21 mouse cellular contexts compared by ENCODE assay signal in the genomic region with DNA sequence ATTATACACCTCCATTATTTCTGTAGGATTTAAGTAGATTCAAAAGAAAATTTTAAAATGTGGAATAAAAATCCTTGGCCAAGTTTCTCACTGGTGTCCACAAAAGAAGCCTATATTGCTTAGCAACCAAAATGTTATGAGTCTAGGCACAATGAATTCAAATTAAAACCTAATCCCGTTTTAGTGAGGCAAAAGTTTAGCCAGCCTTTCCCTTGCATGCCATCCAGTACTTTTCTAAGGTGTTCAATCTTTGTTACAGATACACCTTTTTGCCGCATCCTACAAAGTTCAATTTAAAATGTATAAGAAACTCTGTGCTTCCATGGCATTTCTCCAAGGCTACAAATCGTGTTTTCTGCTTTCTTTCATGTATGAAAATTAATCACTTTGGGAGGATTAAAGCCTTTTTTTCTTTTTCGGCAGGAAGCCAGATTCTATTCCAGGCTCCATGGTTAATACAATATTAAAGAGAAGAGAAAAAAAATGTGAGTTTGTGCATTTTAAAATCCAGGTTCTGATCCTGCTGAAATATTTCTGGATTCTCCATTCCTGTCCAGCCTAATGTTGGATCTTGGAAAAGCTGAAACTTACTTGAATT.
A peak's percentile ranks its signal among the peaks of the same experiment; 100 is the strongest.
DNase-seq lines count a peak whose midpoint lies in the region; ATAC-seq and TF ChIP-seq lines count a peak whose summit lies in the region.
"Had no signal": no experiment of that assay in that cellular context is flagged by ENCODE, and none has a peak within 500 bp of the region (broad histone marks: within the 10 kb centered on the region; RNA-seq: fewer than 3 reads in every experiment).

No protein-coding gene starts in this region.

- H3K4me1 ChIP-seq in forebrain, postnatal 0 days (ENCODE audit: insufficient read depth), result no peaks in the 10 kb centered on the region
- no peaks in the 10 kb centered on the region for H3K4me1 ChIP-seq in forebrain, embryonic 10.5 days
- H3K4me1 ChIP-seq in midbrain, embryonic 11.5 days (ENCODE audit: control insufficient read depth, insufficient read depth, low read length), result no peaks in the 10 kb centered on the region
- H3K4me1 ChIP-seq in midbrain, embryonic 10.5 days, result peaks cover 7% of the 10 kb centered on the region; the same call in 1 of the 2 replicates
- H3K4me1 ChIP-seq: heart, embryonic 15.5 days; hindbrain, embryonic 15.5 days had no signal

- H3K4me3 ChIP-seq in forebrain, postnatal 0 days (ENCODE audit: low read depth, low read length), result no peak overlapping the region
- no peak overlapping the region for H3K4me3 ChIP-seq in forebrain, embryonic 10.5 days
- no peak overlapping the region for H3K4me3 ChIP-seq in midbrain, embryonic 11.5 days (ENCODE audit: low read depth, low read length)
- H3K4me3 ChIP-seq in midbrain, embryonic 10.5 days, result no peak overlapping the region
- H3K4me3 ChIP-seq: heart, adult 2 months; heart, embryonic 15.5 days; hindbrain, embryonic 15.5 days had no signal

- H3K36me3 ChIP-seq in forebrain, postnatal 0 days (ENCODE audit: insufficient read depth), result no peaks in the 10 kb centered on the region
- H3K36me3 ChIP-seq in forebrain, embryonic 10.5 days (replicated peaks), result no peaks in the 10 kb centered on the region
- H3K36me3 ChIP-seq in midbrain, embryonic 11.5 days (ENCODE audit: control insufficient read depth, insufficient read depth, low read length), result no peaks in the 10 kb centered on the region
- H3K36me3 ChIP-seq in midbrain, embryonic 10.5 days, result no peaks in the 10 kb centered on the region
- H3K36me3 ChIP-seq: G1E; heart, embryonic 15.5 days; hindbrain, embryonic 15.5 days had no signal

- no peak overlapping the region for H3K9ac ChIP-seq in forebrain, postnatal 0 days
- no peak overlapping the region for H3K9ac ChIP-seq in midbrain, embryonic 11.5 days (ENCODE audit: low read length)
- H3K9ac ChIP-seq: heart, embryonic 15.5 days; hindbrain, embryonic 15.5 days had no signal

- ATAC-seq in forebrain, postnatal 0 days, result no peak
- peak; percentile 58; the same call in 1 of the 2 replicates for ATAC-seq in midbrain, embryonic 11.5 days (ENCODE audit: low FRiP score)
- ATAC-seq: CD4-positive, CD25-positive, alpha-beta regulatory T cell, adult 4 months; forebrain, embryonic 16.5 days had no signal

- H3K27ac ChIP-seq in forebrain, postnatal 0 days (ENCODE audit: low read depth, low read length), result no peak overlapping the region
- H3K27ac ChIP-seq in forebrain, embryonic 10.5 days, result no peak overlapping the region
- H3K27ac ChIP-seq in midbrain, embryonic 11.5 days (ENCODE audit: low read depth, low read length), result no peak overlapping the region
- no peak overlapping the region for H3K27ac ChIP-seq in midbrain, embryonic 10.5 days (replicated peaks)
- H3K27ac ChIP-seq: heart, adult 2 months; heart, embryonic 15.5 days; hindbrain, embryonic 15.5 days had no signal

- 25% methylated on average over 4 of the region's 4 CpGs for WGBS in forebrain, postnatal 0 days
- 54% methylated on average over 4 of the region's 4 CpGs for WGBS in forebrain, embryonic 10.5 days
- 37% methylated on average over 4 of the region's 4 CpGs for WGBS in midbrain, embryonic 11.5 days
- 61% methylated on average over 4 of the region's 4 CpGs for WGBS in midbrain, embryonic 10.5 days

- no peak overlapping the region for H3K4me2 ChIP-seq in forebrain, postnatal 0 days (ENCODE audit: low read depth)
- no peak overlapping the region for H3K4me2 ChIP-seq in midbrain, embryonic 11.5 days
- H3K4me2 ChIP-seq: heart, embryonic 11.5 days; heart, embryonic 15.5 days; hindbrain, embryonic 15.5 days had no signal

- peak; percentile 8 to 33 for DNase-seq in cerebellum, postnatal 10 days
- no peak for DNase-seq in cerebellum, adult 11-12 months
- DNase-seq in forebrain, postnatal 0 days, result peak; percentile 11
- DNase-seq in forebrain, embryonic 10.5 days (ENCODE audit: extremely low spot score, low spot score), result no peak
- peak; percentile 85 for DNase-seq in midbrain, embryonic 11.5 days (ENCODE audit: low spot score, missing footprints)
- no peak for DNase-seq in midbrain, embryonic 10.5 days (ENCODE audit: low spot score)
- DNase-seq in brain, adult 2 months (ENCODE audit: low read depth, low spot score), result peak; percentile 15
- DNase-seq in ovary, postnatal 36 days (ENCODE audit: low spot score), result no peak
- DNase-seq: adrenal gland, adult 8-10 months; B cell, adult 2 months; cerebellum, adult 18-20 months; cerebellum, adult 9-11 months; gastrocnemius, postnatal 14 days; heart, adult 2 months; heart, postnatal 14 days had no signal

- no peaks in the 10 kb centered on the region for H3K9me3 ChIP-seq in forebrain, postnatal 0 days (ENCODE audit: low read length)
- no peaks in the 10 kb centered on the region for H3K9me3 ChIP-seq in forebrain, embryonic 10.5 days
- H3K9me3 ChIP-seq in midbrain, embryonic 11.5 days (ENCODE audit: control insufficient read depth, low read length), result no peaks in the 10 kb centered on the region
- no peaks in the 10 kb centered on the region for H3K9me3 ChIP-seq in midbrain, embryonic 10.5 days (replicated peaks)
- H3K9me3 ChIP-seq: heart, embryonic 15.5 days; hindbrain, embryonic 15.5 days had no signal

- no peaks in the 10 kb centered on the region for H3K27me3 ChIP-seq in forebrain, postnatal 0 days (ENCODE audit: insufficient read depth, low read length)
- no peaks in the 10 kb centered on the region; the same call in 1 of the 2 replicates for H3K27me3 ChIP-seq in forebrain, embryonic 10.5 days (ENCODE audit: poor library complexity, severe bottlenecking)
- no peaks in the 10 kb centered on the region for H3K27me3 ChIP-seq in midbrain, embryonic 11.5 days (ENCODE audit: control insufficient read depth, insufficient read depth, low read length)
- H3K27me3 ChIP-seq in midbrain, embryonic 10.5 days (ENCODE audit: low read depth, poor library complexity, severe bottlenecking), result no peaks in the 10 kb centered on the region
- H3K27me3 ChIP-seq: heart, embryonic 15.5 days; hindbrain, embryonic 15.5 days had no signal

- no peak for TF ChIP-seq CTCF in forebrain, postnatal 0 days (IDR thresholded peaks at IDR 0.05; ENCODE audit: low read depth)

Comparison
In these comparisons a context has a peak if more than half of its experiments do, and no peak if none do; other contexts are left out.
1. DNase-seq: peak in cerebellum, postnatal 10 days (2 of 2), forebrain, postnatal 0 days (single experiment), midbrain, embryonic 11.5 days (single experiment) and brain, adult 2 months (single experiment); none in cerebellum, adult 11-12 months (single experiment), forebrain, embryonic 10.5 days (single experiment), midbrain, embryonic 10.5 days (single experiment) and ovary, postnatal 36 days (single experiment).